Mouse (Mus musculus) spleen, adult 2 months (tissue): ENCODE results near the gene Cyp2s1.

Source experiments
- CTCF ChIP-seq: fragments of 200-500 bp; IDR thresholded peaks from 2 replicates; pipeline ENCODE4 v1.5.1; 2011; ENCODE audit warnings: mild to moderate bottlenecking, inconsistent platforms; ENCODE audit not compliant: insufficient read depth, insufficient read length, insufficient replicate concordance; ENCODE audit errors: extremely low read depth
- POLR2A ChIP-seq: fragments of 200-500 bp; IDR thresholded peaks from 2 replicates; pipeline ENCODE4 v1.6.1; 2011; ENCODE audit warnings: low read depth, low read length, inconsistent platforms

GRCm38 (mm10) chr7:25761354-25761753, 55.4 kb downstream of the Cyp2s1 start:
- no peak for TF ChIP-seq CTCF
- TF ChIP-seq POLR2A, result no peak
